Mouse (Mus musculus): Measurements from ENCODE around the gene Ophn1. TPM values are rescaled to one million over a fixed set of nuclear protein-coding genes. Genes with fewer than 3 reads are reported as not detected.

The Ophn1 gene
- polyA plus RNA-seq, 2 experiments = 9.8 to 20.0 TPM

DNA sequence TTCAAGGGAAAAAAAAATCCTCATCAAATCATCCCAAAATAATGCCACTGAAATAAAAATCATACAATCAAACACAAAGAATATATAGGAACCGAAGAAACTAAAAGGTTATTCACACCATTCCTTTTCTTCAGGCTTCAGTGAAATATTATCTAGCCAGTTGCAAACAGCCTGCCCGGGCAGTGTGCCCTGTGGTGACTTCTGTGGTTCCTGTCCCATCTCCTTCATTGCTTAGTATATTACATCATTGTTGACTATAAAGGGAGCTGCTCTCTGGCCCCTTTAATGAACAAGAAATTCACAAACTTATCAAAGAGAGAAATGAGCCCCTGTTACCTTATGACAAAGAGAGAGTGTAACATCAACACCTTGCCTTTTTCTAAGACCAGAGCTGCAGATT lies 21.1 kb downstream of the Ophn1 start:
- Histone ChIP-seq H3K9me3 (ENCODE audit: control insufficient read depth, low read length) (no peaks in the 10 kb centered on the region), H3K4me2 (replicated peaks; ENCODE audit: low read depth, low read length, severe bottlenecking) (no peak overlapping the region), H3K4me3 (replicated peaks; ENCODE audit: low read length) (no peak overlapping the region), H3K27me3 (ENCODE audit: control insufficient read depth, insufficient read depth, low read length) (0 out of 2 replicates have a peak, but pooled peaks cover 4% of the 10 kb centered on the region), H3K4me1 (ENCODE audit: control insufficient read depth, insufficient read depth, low read length) (no peaks in the 10 kb centered on the region), H3K27ac (replicated peaks; ENCODE audit: low read depth, low read length) (no peak overlapping the region), H3K36me3 (ENCODE audit: control insufficient read depth, insufficient read depth, low read length) (no peaks in the 10 kb centered on the region), H3K9ac (ENCODE audit: low read depth, low read length, severe bottlenecking) (no peak overlapping the region)
- no peak for TF ChIP-seq POLR2A (IDR thresholded peaks at IDR 0.05; ENCODE audit: borderline replicate concordance, extremely low read depth, insufficient read depth, insufficient read length)
- 90% methylated on average over 2 of the region's 2 CpGs for WGBS
- DNase-seq (ENCODE audit: low spot score) = no peak
- no peak for ATAC-seq (ENCODE audit: low FRiP score, low read depth)

DNA sequence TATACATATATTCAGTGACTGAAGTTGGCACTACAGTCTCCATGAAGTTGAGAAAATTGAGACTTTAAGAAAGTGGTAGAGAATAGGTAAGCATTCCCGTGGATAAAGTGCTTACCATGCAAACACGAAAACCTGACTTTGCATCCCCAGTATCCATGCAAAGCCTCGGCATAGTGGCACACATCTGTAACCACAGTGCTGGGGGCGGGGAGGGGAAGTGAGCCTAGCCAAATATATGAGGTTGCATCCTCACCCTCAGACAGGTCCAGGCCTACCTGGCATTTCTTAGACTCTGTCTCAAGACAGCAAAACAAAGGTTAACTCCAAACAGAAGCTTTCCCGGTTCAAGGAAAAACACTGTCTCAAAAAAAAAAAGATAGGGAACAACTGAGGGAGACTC lies 21.7 kb downstream of the Ophn1 start:
- H3K9me3 ChIP-seq (ENCODE audit: control insufficient read depth, low read length) = no peaks in the 10 kb centered on the region
- H3K9ac ChIP-seq (ENCODE audit: low read depth, low read length, severe bottlenecking) = no peak overlapping the region
- H3K4me1 ChIP-seq (ENCODE audit: control insufficient read depth, insufficient read depth, low read length) = no peaks in the 10 kb centered on the region
- no peaks in the 10 kb centered on the region for H3K36me3 ChIP-seq (ENCODE audit: control insufficient read depth, insufficient read depth, low read length)
- H3K27me3 ChIP-seq (ENCODE audit: control insufficient read depth, insufficient read depth, low read length) = 0 out of 2 replicates have a peak, but pooled peaks cover 4% of the 10 kb centered on the region
- H3K27ac ChIP-seq (replicated peaks; ENCODE audit: low read depth, low read length) = no peak overlapping the region
- H3K4me2 ChIP-seq (replicated peaks; ENCODE audit: low read depth, low read length, severe bottlenecking) = no peak overlapping the region
- 75% methylated on average over 5 of the region's 5 CpGs for WGBS
- TF ChIP-seq POLR2A (IDR thresholded peaks at IDR 0.05; ENCODE audit: borderline replicate concordance, extremely low read depth, insufficient read depth, insufficient read length) = no peak
- no peak for ATAC-seq (ENCODE audit: low FRiP score, low read depth)
- DNase-seq (ENCODE audit: low spot score) = no peak
- H3K4me3 ChIP-seq (replicated peaks; ENCODE audit: low read length) = no peak overlapping the region

- H3K36me3 ChIP-seq (ENCODE audit: control insufficient read depth, insufficient read depth, low read length) = no peaks in the 10 kb centered on the region; the same call in 1 of the 2 replicates
- no peaks in the 10 kb centered on the region for H3K4me1 ChIP-seq (ENCODE audit: control insufficient read depth, insufficient read depth, low read length)
- H3K27ac ChIP-seq (replicated peaks; ENCODE audit: low read depth, low read length) = no peak overlapping the region
- DNase-seq (ENCODE audit: low spot score) (no peak), ATAC-seq (ENCODE audit: low FRiP score, low read depth) (no peak)
- H3K4me3 ChIP-seq (replicated peaks; ENCODE audit: low read length) = no peak overlapping the region
- no peak overlapping the region for H3K4me2 ChIP-seq (replicated peaks; ENCODE audit: low read depth, low read length, severe bottlenecking)
- H3K27me3 ChIP-seq (ENCODE audit: control insufficient read depth, insufficient read depth, low read length) = no peaks in the 10 kb centered on the region
- 46% methylated on average over 5 of the region's 5 CpGs for WGBS
- no peaks in the 10 kb centered on the region for H3K9me3 ChIP-seq (ENCODE audit: control insufficient read depth, low read length)
- TF ChIP-seq POLR2A (IDR thresholded peaks at IDR 0.05; ENCODE audit: borderline replicate concordance, extremely low read depth, insufficient read depth, insufficient read length) = no peak
- no peak overlapping the region for H3K9ac ChIP-seq (ENCODE audit: low read depth, low read length, severe bottlenecking)
Measured at GRCm38 (mm10) chrX:98860167-98860566, 30.7 kb downstream of the Ophn1 start.

GRCm38 (mm10) chrX:98856046-98856445 lies 34.8 kb downstream of the Ophn1 start:
- TF ChIP-seq POLR2A (IDR thresholded peaks at IDR 0.05; ENCODE audit: borderline replicate concordance, extremely low read depth, insufficient read depth, insufficient read length) = no peak
- Histone ChIP-seq H3K27ac (replicated peaks; ENCODE audit: low read depth, low read length) (no peak overlapping the region), H3K36me3 (ENCODE audit: control insufficient read depth, insufficient read depth, low read length) (no peaks in the 10 kb centered on the region), H3K4me1 (ENCODE audit: control insufficient read depth, insufficient read depth, low read length) (no peaks in the 10 kb centered on the region), H3K9me3 (ENCODE audit: control insufficient read depth, low read length) (no peaks in the 10 kb centered on the region), H3K4me2 (replicated peaks; ENCODE audit: low read depth, low read length, severe bottlenecking) (no peak overlapping the region), H3K27me3 (ENCODE audit: control insufficient read depth, insufficient read depth, low read length) (no peaks in the 10 kb centered on the region), H3K9ac (ENCODE audit: low read depth, low read length, severe bottlenecking) (no peak overlapping the region), H3K4me3 (replicated peaks; ENCODE audit: low read length) (no peak overlapping the region)
- ATAC-seq (ENCODE audit: low FRiP score, low read depth) = no peak
- no peak for DNase-seq (ENCODE audit: low spot score)
- 68% methylated on average over 2 of the region's 2 CpGs for WGBS

GRCm38 (mm10) chrX:98850869-98851268 lies 40.0 kb downstream of the Ophn1 start:
- Histone ChIP-seq H3K27ac (replicated peaks; ENCODE audit: low read depth, low read length) (no peak overlapping the region), H3K36me3 (ENCODE audit: control insufficient read depth, insufficient read depth, low read length) (no peaks in the 10 kb centered on the region), H3K27me3 (ENCODE audit: control insufficient read depth, insufficient read depth, low read length) (no peaks in the 10 kb centered on the region), H3K4me2 (replicated peaks; ENCODE audit: low read depth, low read length, severe bottlenecking) (no peak overlapping the region), H3K4me3 (replicated peaks; ENCODE audit: low read length) (no peak overlapping the region), H3K9me3 (ENCODE audit: control insufficient read depth, low read length) (no peaks in the 10 kb centered on the region), H3K4me1 (ENCODE audit: control insufficient read depth, insufficient read depth, low read length) (no peaks in the 10 kb centered on the region), H3K9ac (ENCODE audit: low read depth, low read length, severe bottlenecking) (no peak overlapping the region)
- TF ChIP-seq POLR2A (IDR thresholded peaks at IDR 0.05; ENCODE audit: borderline replicate concordance, extremely low read depth, insufficient read depth, insufficient read length) = no peak
- ATAC-seq (ENCODE audit: low FRiP score, low read depth) (no peak), DNase-seq (ENCODE audit: low spot score) (no peak)
- WGBS = 71% methylated on average over 6 of the region's 6 CpGs

DNA sequence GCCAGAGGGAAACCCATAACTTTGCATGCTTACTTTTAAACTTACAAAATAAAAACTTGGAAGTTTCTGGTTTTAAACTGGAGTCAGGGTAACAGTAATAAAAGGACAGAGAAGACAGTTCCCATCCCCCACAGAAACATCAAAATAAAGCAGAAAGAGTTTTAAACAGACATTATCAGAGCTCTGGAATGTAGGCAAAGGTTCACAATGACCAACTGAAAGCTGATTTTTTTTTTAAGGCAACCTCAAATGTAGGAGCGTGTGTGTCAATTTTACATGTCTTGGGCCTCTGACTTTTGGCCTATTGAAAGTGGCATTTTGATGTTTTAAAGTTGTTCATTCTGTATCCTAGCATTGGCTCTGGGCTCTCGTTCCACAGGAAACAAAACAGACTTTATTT lies 49.2 kb downstream of the Ophn1 start:
- TF ChIP-seq POLR2A (IDR thresholded peaks at IDR 0.05; ENCODE audit: borderline replicate concordance, extremely low read depth, insufficient read depth, insufficient read length) = no peak
- no peaks in the 10 kb centered on the region for H3K27me3 ChIP-seq (ENCODE audit: control insufficient read depth, insufficient read depth, low read length)
- no peak overlapping the region for H3K4me3 ChIP-seq (replicated peaks; ENCODE audit: low read length)
- 54% methylated on average over 2 of the region's 2 CpGs for WGBS
- no peaks in the 10 kb centered on the region for H3K9me3 ChIP-seq (ENCODE audit: control insufficient read depth, low read length)
- no peak overlapping the region for H3K9ac ChIP-seq (ENCODE audit: low read depth, low read length, severe bottlenecking)
- H3K4me2 ChIP-seq (replicated peaks; ENCODE audit: low read depth, low read length, severe bottlenecking) = no peak overlapping the region
- DNase-seq (ENCODE audit: low spot score) = no peak
- H3K36me3 ChIP-seq (ENCODE audit: control insufficient read depth, insufficient read depth, low read length) = no peaks in the 10 kb centered on the region
- H3K27ac ChIP-seq (replicated peaks; ENCODE audit: low read depth, low read length) = no peak overlapping the region
- H3K4me1 ChIP-seq (ENCODE audit: control insufficient read depth, insufficient read depth, low read length) = no peaks in the 10 kb centered on the region
- ATAC-seq (ENCODE audit: low FRiP score, low read depth) = no peak

All from limb, embryonic 14.5 days (tissue).